Mouse (Mus musculus) thymus, postnatal 25 days (tissue): Measurements from ENCODE around the gene Dnajc16.
A peak's percentile ranks its signal among the peaks of the same experiment; 100 is the strongest.

ENCODE experiments used
- DNase-seq: peaks from one replicate; pipeline ENCODE4 v3.0.0; 2022

The Dnajc16 gene

DNA sequence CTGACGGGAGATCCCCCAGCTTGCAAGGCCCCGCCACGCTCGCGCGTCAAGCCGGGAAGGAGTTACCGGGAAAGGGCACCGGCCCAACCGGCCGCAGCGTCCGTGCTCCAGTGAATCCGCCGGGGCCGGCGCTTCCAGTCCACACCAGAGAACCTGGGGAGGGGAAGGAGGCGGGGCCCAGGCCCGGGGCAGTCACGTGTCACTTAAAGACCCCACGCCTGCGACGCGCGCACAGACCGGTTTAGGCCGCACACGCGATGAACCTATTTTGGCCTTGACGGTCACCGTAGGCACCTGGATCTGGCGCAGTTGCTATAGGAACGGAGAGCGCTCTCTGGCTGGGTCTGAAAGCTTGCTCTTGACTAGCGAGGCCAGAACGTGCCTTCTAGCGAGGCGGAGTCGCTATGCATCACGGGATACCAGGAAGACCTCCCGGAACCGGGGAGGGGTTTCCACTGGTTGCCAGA is at the start of gene Dnajc16:
TSS of gene Dnajc16 (minus strand) at position 408 of the 467 bp plus-strand sequence.
- peak; percentile 95 for DNase-seq

DNA sequence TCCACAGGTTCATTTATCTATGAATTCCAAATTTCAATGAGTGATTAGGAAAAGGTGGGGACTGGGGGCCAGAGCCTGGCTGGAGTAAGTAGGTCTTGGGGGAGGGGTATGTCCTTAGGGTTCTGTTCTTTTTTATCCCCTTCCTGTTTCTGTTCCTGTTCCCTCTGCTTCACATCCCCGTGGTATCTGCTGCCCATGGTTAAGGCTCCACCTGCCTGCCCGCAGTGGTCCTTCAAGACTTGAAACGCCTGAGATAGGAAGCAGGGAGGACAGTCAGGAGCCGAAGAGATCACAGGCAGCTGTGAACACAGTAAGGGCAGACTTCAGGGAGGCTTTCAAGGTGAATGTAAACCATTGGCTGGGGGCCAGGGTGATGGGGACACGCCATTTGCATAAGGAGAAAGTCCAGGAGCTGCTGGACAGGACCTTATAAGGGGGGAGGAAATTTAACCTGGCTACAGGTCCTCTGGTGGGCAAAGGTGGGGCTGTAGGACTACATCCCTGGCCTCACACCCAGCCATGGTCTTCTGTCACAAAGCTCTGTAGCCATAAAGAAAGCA is 43.9 kb upstream of the Dnajc16 start:
- DNase-seq: no peak

DNA sequence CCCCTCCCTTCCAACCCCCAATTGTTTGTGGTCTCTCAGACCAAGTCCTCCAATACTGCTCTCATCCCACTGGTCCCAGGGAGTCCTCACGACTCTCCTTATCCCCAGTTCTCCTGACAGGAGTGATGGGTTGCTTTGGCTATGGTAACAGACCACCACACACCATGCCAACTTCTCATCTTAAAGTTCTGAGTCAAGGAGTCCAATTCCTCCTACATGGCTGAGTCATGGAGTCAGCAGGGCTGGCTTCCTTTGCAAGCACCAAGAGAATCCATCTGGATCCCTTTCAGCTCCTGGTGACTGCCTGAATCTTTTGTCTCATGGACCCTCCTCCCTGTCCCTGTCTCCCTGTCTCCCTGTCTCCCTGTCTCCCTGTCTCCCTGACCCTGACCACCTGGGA is 43.2 kb upstream of the Dnajc16 start:
- no peak for DNase-seq

DNA sequence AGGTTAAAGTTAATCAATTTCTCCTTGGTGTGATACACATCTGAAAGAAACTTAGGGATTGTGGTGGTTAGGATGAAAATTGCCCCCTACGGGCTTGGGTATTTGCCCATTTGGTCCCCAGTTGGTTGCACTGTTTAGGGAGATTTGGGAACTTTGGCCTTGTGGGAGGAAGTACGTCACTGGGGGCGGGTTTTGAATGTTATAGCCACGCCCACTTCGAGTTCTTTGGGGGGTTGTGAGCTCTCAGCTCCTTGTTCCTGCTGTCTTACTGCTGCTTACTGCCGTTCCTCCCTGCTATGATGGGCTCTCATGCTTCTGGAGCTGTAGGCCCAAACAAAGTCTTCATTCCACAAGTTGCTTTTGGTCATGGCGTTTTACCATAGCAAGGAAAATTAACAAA is 40.6 kb upstream of the Dnajc16 start:
- DNase-seq: no peak

DNA sequence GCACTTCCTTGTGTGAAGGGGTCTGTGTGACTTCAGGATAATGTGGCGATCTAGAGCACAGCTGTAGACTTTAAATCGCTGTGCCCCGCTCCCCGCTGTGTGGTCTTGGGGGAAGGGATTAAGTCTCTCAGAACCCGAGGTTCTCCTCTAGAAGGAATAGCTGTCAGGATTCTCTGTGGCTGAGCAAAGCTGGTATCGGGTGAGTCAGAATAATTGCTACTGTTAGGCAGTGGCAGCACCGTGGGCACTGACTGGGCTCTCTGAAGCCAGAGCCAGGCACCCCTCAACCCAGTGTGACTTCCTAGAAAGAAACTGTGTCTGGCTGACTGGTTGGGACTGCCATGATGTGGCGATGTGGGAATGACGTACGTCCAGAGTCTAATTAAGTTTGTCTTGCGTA is 39.6 kb upstream of the Dnajc16 start:
- no peak for DNase-seq

DNA sequence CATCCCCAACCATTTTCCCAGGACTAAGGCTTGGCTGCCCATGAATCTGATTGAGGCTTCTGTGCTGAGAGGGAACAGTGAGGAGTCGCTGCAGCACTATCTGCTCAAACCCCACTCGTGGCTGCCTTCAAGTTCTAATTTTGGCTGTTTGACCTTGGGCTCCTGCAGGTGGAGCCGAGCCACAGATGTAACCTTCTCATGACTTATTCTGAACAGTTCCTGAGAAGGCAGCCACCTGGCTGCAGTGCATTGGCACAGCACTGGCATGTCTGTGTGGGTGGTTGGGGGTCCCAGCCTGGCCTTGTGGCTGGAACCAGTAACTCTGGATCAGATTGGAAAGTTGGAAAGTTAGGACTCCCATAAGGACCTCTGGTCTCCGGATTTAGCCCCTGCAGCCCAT is 37.4 kb upstream of the Dnajc16 start:
- DNase-seq: no peak

DNA sequence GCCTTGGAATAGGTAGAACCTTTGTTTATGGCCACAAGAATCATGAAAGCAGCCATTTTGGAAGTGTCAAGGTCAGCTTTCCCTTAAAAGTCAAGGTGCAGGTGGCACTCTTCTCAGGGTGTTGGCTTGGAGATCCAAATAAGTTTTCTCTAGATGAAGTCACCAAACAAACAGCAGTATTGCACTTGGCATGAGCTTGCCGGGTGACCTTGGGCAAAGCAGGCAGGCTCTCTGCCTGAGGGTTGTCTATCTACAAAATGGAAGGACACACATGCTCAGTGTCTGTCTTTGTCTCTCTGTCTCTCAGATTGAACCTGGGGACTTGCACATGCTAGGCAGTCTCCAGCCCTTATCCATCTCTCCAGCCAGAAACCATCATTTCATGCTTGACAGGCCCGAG is 36.7 kb upstream of the Dnajc16 start:
- no peak for DNase-seq

DNA sequence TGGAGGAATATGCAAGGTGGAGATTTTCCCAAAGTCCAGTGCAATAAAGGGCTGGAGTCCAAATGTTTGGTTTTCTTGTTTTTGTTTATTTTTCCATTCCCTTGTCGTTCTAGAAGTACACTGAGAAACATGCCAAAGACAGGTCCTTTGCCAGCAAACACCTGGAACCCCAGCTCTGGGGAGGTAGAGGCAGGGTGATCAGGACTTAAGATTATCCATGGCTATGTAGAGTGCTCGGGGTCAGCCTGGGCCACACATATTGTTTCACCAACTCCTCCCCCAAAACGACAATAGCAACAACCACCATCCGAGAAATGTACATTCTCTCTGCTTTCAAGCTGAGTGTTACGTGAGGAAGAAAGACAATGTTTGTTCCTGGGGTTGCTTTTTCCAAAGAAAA is 35.3 kb upstream of the Dnajc16 start, which contains the start of gene Cela2a:
TSS of gene Cela2a (minus strand) at position 101 of the 400 bp plus-strand sequence.
- no peak for DNase-seq

DNA sequence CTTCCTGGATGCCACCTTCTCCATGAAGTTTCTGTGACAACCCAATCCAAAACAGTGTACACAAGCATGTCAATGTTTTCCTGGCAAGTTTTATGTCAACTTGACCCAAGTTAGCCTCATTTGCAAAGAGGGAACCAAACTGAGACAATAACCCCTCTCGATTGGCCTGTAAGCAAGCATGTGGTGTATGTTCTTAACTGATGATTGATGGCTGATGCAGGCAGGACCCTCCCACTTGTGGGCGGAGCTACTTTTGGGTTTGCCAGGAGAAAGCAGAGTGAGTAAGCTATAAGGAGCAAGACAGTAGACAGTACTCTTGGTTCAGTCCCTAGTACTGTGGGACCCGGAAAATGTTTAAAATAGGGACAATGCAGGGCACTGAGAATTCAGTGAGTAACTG is 32.2 kb upstream of the Dnajc16 start:
- DNase-seq: no peak

DNA sequence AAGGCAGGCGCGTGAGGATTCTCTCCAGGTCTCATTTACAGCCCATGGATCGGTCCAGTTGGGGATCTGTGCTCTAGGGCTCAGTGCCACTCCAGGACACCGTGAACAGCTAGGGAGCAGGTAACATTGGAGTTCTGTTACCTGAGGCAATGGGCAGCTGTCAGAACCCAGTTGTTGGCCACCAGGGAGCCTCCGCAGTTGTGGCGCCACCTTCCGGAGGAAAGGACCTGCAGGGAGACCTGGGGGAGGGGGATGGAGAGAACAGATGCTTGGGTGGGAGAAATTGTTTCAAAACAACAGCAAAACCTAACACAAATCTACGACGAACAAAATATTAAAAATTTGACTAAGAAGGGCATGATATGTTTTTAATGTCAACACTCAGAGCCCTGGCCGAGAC is 31.4 kb upstream of the Dnajc16 start:
- peak; percentile 16 for DNase-seq

DNA sequence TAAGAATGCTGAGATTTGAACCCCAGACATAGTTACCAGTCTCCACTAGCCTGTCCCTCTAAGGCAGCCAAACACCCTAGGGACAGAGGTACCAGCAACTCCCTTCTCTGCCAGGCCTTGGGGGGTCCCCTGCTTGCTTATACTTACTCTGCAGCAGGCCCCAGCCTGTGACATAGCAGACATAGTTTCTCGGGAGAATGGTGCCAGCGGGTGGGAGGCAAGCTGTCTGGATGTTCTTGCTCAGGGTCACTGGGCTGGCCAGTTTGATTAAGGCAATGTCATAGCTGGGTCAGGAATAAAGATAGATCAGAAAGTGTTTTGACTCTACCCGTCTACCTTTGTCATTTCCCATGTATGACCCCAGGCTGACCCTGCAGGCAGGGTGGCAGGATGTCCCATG is 30.4 kb upstream of the Dnajc16 start:
- DNase-seq: no peak

DNA sequence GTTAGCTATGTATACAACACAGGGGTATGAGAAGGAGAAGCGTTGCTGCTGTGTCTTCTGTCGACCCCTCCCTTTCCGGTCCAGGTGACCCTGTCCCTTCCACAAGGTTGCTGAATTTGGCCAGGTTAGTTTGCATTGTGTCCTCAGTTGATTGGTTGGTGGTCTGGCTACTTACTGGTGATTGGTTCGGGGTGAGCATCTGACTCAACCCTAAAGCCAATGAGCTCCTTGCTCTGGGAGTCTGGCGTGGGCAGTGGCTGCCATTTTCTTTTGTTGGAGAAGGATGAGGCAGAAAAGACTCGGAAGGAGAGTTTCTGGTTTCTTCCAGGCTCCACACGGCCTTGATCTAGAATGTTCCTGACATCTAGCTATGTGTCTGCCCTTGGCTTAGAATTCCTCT is 28.6 kb upstream of the Dnajc16 start:
- no peak for DNase-seq

DNA sequence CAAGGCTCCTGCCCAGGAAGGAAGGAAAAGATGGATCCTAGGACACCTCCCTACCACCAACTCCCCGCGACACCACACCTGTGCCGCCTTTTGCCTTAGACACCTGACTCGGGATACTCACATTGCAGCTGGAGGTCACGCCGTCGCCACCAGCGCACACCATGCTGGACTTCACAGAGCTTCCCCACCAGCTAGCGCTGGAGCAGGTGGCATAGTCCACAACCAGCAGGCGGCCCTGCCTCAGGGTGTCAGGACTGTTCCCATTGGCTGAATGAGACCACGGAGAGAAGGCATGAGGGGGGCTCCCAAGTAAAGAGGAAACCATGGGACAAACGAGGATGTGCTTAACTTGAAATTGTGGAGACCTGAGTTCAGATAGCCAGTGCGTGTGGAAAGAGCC is 28.1 kb upstream of the Dnajc16 start:
- DNase-seq: no peak

DNA sequence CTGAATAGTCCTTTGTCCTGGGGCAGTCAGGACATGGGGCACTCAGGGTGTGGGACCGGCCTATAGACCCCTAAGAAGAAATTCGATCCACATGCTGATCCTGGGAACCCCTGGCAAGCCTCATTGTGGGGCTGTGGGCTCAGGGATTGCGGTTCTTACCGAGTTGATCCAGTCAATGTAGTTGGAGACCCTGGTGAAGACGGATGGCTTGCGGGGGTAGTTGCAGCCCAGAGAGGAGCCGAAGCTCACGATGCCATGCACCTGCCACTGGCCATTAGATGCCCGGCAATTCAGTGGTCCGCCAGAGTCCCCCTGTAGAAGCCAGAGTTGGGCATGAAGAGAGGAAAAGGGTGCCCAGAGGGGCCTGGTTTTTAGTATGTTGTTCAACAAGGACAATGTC is 27.0 kb upstream of the Dnajc16 start:
- DNase-seq: no peak

DNA sequence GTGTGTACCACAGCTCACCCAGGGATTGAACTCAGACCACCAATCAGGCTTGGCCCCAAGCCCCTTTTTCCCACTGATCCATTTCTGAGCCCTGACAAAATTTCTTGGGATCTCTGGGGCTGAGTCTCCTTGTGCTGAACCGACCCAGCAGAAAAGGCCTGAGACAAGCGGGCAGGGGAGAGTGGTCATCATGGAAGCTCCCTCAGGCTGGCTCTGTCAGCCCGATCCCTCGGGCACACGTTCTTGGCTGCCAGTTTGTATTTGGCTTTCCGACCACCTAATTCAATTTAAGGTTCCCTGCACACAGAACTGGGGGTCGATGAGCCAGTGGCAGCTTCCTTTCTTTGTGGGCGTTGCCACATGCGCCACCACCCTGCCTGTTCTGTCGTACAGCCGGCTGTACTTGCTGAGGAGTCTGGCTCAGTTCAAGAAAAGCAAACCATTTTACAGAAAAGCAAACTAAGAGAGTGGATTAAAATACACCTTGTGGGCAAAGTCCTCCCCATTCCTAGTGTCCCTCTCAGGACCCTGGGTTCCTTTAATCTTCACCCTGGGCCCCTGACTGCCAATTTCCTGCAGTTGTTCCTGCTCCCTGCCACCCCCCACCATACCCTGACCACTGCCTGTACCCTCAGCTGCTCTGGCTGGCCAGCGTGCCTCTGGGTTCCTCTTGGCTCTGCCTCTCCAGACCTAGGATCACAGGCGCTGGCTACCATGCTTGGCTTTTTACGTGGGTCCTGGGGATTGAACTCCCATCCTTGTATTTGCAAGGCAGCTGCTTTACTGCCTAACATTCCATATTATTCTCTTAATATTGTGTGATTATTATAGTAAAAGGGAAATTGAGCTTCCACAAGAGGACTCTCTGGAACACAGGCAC is 26.3 kb upstream of the Dnajc16 start:
- no peak for DNase-seq

DNA sequence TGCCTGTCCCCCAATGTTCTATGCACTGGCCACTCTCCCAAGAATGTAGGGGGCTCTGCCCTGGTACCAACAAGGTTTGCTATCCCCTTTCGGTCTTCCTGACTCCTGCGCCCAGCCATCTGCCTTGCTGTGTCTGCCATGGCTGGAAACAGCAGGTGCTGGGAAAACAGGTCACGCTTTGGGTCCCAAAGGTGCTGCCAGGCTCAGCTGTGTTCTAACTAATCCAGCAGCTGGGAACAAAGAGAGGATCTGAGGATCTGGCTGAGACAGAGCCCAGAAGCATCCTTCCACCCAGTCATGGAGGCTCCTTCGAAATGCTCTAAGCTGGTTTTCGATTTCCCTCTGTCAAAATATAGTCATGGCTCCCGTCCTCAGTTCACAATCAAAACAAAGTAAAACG is 25.5 kb upstream of the Dnajc16 start:
- DNase-seq: no peak

DNA sequence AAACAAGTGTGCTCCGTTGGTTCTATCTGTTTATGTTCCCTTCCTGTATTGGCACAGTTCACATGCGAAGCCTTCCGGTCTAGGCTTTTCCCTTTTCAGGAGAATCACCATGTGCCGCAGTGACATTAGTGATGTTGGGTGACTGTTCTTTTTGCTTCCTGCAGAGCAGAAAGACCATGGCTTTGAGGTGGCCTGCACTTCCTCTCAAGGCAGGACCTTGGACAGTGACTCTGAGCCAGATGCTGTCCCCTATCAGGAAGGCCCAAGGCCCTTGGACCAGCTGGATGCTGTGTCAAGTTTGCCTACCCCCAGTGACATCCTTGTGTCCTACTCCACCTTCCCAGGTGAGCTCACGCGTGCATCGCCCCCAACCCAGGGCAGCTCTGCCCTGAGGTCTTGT is 20.6 kb upstream of the Dnajc16 start:
- DNase-seq: no peak

DNA sequence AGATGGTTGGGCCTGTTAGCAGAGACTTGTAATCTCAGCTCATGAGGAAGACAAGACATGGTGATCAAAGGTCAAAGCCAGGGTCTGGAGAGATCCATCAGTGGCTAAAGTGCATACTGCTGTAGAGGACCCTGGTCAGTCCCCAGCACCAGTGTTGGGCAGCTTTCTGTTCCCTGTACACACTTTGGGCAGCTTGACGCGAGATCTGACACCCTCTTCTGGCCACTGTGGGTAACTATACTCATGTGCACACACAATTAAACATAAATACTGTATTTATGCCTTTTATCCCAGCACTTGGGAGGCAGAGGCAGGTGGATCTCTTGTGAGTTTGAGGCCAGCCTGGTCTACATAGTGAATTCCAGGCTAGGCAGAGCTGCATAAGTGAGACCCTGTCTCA is 20.2 kb upstream of the Dnajc16 start:
- no peak for DNase-seq

DNA sequence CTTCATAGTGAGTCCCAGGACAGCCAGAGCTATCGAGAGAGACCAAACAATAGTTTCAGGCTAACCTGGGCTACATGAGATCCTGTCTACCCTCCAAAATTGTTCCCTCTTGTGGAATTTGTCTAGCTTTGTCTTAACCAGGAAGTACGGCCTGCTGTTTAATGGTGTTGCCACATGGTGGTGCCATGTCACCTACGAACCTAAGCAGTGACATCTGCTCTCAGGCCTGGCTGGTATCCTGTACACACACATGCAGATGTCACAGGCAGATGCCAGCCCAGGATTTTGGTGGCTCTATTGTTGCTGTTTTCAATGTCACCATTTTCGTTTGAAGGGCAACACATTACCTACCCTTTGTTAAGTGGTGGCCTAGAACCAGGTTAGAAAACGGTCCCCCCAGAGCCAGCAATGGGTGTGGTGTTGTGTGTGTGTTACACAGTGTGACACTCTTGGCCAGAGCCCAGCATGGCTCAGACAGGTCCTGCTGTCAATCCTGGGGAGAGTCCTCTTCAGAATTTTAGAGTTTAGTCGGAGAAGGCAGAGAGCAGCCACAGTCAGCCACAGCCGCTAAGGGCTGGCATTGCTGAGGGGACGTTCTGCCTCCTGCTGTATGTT is 19.2 kb upstream of the Dnajc16 start:
- DNase-seq: peak; percentile 26

DNA sequence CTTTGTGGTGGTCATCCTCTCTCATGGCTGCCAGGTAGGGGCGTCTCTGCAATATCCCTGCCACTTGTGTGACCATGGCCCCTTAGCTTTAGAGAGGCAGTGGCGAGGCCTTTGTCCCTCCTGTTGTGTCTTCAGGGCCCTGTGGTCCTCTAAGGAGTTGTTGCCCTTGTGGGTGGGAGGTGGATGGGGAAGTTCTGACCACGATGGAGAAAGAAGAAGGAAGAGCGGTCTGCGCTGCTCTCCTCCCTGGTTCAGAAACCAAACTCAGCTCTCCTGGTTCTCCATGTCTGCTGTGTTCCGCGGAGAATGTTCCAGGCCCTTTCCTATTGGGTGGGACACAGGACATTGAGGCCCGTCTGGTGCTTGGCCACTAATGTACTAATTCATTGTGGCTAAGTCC is 15.2 kb upstream of the Dnajc16 start:
- no peak for DNase-seq

DNA sequence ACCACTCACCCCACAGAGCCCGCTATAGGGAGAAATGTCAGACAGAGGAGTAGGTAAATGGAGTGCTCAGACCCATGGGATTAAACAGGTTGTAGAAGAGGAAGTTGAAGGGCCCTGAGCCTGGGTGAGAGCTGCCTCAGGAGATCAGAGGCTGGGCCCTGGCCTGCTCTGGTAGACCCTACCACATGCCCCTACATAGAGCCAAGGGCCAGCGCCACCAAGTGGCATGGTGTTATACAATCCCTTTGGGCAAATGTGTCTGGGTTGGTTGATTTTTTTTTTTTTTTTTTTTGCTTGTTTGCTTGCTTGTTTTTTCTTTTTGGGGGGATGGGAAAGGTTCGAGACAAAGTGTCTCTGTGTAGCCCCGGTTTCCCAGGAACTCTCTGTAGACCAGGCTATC is 13.4 kb upstream of the Dnajc16 start:
- no peak for DNase-seq

DNA sequence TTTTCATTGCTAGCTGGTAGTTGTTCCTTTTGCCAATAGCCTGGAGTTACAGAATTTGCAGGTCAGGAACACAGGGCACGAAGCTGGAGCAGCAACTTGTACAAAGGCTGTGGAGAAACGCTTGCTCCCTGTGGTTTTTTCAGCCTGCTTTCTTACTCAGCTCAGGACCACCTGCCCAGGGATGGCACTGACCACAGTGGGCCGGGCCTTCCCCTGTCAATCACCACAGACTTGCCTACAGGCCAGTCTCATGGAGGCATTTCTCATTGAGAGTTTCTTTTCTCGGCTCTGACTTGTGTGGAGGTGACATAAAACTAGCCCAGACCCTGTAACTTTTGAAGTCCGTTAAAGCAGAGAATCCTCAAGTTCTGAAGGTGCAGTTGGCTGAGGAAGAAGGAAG is 6.8 kb upstream of the Dnajc16 start:
- DNase-seq: no peak

DNA sequence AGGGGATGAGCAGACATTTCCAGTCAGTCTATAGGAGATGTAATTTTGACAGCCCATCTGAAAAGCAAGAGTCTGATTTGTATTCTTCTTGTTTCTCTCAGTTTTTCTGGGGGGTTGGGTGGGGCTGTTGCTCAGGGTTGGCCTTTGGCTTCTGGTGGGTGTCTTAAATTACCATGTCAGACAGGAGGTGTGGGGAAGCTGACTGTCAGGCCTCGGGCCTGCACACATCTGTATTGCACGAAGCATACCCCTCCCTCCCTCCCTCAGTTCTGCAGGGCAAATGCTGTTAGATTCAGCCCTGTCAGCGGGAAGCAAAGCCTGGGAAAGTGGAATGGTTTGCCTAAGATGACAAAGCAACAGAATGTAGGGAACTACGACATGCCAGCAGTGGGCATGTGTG is 6.2 kb upstream of the Dnajc16 start:
- DNase-seq: no peak

DNA sequence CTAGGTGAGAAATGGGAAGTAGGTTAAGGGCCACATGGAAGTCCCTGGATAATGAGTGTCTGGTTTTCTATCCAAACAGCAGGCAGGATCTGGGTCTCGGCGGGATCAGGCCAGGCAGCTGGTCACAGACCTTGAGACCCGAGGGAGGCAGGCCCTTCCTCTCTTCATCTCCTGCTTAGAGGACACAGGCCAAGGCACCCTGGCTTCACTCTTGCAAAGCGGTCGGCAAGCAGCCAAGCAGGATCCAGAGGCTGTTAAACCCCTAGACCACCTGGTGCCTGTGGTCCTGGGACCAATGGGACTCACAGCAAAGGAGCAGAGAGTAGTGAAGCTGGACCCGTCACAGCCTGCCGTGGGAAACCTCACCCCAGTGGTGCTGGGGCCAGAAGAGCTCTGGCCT is 5.6 kb upstream of the Dnajc16 start:
- DNase-seq: no peak
